Mouse (Mus musculus): ENCODE results near the gene Krtap3-3. TPM values are rescaled to one million over a fixed set of nuclear protein-coding genes. Genes with fewer than 3 reads are reported as not detected.

The Krtap3-3 gene
- polyA plus RNA-seq, 1 experiment from 2014 or later: not detected

- Histone ChIP-seq H3K4me1 (replicated peaks) (no peaks in the 10 kb centered on the region), H3K36me3 (replicated peaks) (no peaks in the 10 kb centered on the region), H3K4me3 (replicated peaks) (no peak within 1 kb of the TSS), H3K9ac (no peak within 1 kb of the TSS), H3K27ac (replicated peaks) (no peak within 1 kb of the TSS), H3K4me2 (no peak within 1 kb of the TSS), H3K27me3 (no peaks in the 10 kb centered on the region), H3K9me3 (replicated peaks) (no peaks in the 10 kb centered on the region)
- no peak for ATAC-seq (ENCODE audit: insufficient read depth)
- 76% methylated on average over 9 of the region's 9 CpGs for WGBS (ENCODE audit: insufficient replicate concordance)
Measured at GRCm38 (mm10) chr11:99559366-99559765, 8.7 kb upstream of the Krtap3-3 start, which contains the start of gene Gm11939. Gene Gm11939 (minus strand): TSS chr11:99559466.

GRCm38 (mm10) chr11:99557976-99558745, 7.5 kb upstream of the Krtap3-3 start:
- H3K36me3 ChIP-seq (replicated peaks): no peaks in the 10 kb centered on the region
- no peak overlapping the region for H3K27ac ChIP-seq (replicated peaks)
- no peak overlapping the region for H3K4me2 ChIP-seq
- 60% methylated on average over 3 of the region's 3 CpGs for WGBS (ENCODE audit: insufficient replicate concordance)
- no peak overlapping the region for H3K9ac ChIP-seq
- no peak overlapping the region for H3K4me3 ChIP-seq (replicated peaks)
- H3K9me3 ChIP-seq (replicated peaks): no peaks in the 10 kb centered on the region
- no peaks in the 10 kb centered on the region for H3K27me3 ChIP-seq
- ATAC-seq (ENCODE audit: insufficient read depth): no peak
- H3K4me1 ChIP-seq (replicated peaks): no peaks in the 10 kb centered on the region

- no peak within 1 kb of the TSS for H3K9ac ChIP-seq
- H3K27me3 ChIP-seq: no peaks in the 10 kb centered on the region
- H3K4me1 ChIP-seq (replicated peaks): no peaks in the 10 kb centered on the region
- 69% methylated on average over 2 of the region's 2 CpGs for WGBS (ENCODE audit: insufficient replicate concordance)
- no peak within 1 kb of the TSS for H3K27ac ChIP-seq (replicated peaks)
- H3K36me3 ChIP-seq (replicated peaks): no peaks in the 10 kb centered on the region
- H3K9me3 ChIP-seq (replicated peaks): no peaks in the 10 kb centered on the region
- no peak for ATAC-seq (ENCODE audit: insufficient read depth)
- H3K4me3 ChIP-seq (replicated peaks): no peak within 1 kb of the TSS
- H3K4me2 ChIP-seq: no peak within 1 kb of the TSS
Measured at GRCm38 (mm10) chr11:99556753-99557152, 6.1 kb upstream of the Krtap3-3 start, which contains the start of gene Krtap3-2. Gene Krtap3-2 (minus strand): TSS chr11:99556853.

GRCm38 (mm10) chr11:99556195-99556594, 5.5 kb upstream of the Krtap3-3 start:
- ATAC-seq (ENCODE audit: insufficient read depth): no peak
- WGBS (ENCODE audit: insufficient replicate concordance): 61% methylated on average over 2 of the region's 2 CpGs
- no peak overlapping the region for H3K4me3 ChIP-seq (replicated peaks)
- no peak overlapping the region for H3K27ac ChIP-seq (replicated peaks)
- no peaks in the 10 kb centered on the region for H3K27me3 ChIP-seq
- H3K36me3 ChIP-seq (replicated peaks): no peaks in the 10 kb centered on the region
- H3K9me3 ChIP-seq (replicated peaks): no peaks in the 10 kb centered on the region
- H3K4me1 ChIP-seq (replicated peaks): no peaks in the 10 kb centered on the region
- H3K4me2 ChIP-seq: no peak overlapping the region
- H3K9ac ChIP-seq: no peak overlapping the region

- Histone ChIP-seq H3K4me3 (replicated peaks) (no peak overlapping the region), H3K27me3 (no peaks in the 10 kb centered on the region), H3K9ac (no peak overlapping the region), H3K4me2 (no peak overlapping the region), H3K4me1 (replicated peaks) (no peaks in the 10 kb centered on the region), H3K27ac (replicated peaks) (no peak overlapping the region), H3K36me3 (replicated peaks) (no peaks in the 10 kb centered on the region), H3K9me3 (replicated peaks) (no peaks in the 10 kb centered on the region)
- no peak for ATAC-seq (ENCODE audit: insufficient read depth)
Measured at GRCm38 (mm10) chr11:99547892-99548291, 2.8 kb downstream of the Krtap3-3 start.

DNA sequence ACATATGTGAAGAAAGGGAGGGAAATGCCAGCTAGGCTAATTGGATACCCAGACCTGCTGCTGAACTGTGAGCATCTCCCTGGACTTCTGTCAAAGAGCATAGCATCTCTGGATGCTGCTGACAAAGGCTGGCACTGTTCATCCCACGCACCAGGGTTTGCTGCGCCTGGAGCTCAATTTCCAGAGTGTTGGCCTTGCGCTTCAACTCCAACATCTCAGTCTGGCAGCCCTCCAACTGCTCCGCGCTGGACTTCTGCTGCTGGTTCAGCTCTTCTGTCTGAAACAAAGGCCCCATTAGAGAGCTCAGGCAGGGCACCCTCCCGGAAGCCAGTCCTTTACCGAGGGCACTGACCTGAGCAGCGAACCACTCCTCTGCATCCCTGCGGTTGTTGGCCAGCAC, 10.9 kb downstream of the Krtap3-3 start:
- 67% methylated on average over 9 of the region's 9 CpGs for WGBS (ENCODE audit: insufficient replicate concordance)
- no peak for ATAC-seq (ENCODE audit: insufficient read depth)
- Histone ChIP-seq H3K4me3 (replicated peaks) (no peak overlapping the region), H3K4me2 (no peak overlapping the region), H3K4me1 (replicated peaks) (no peaks in the 10 kb centered on the region), H3K27me3 (no peaks in the 10 kb centered on the region), H3K36me3 (replicated peaks) (no peaks in the 10 kb centered on the region), H3K27ac (replicated peaks) (no peak overlapping the region), H3K9ac (no peak overlapping the region), H3K9me3 (replicated peaks) (no peaks in the 10 kb centered on the region)

GRCm38 (mm10) chr11:99521288-99521860, 29.3 kb downstream of the Krtap3-3 start, which contains the start of gene Krt39:
Gene Krt39 (minus strand): TSS chr11:99521338.
- Histone ChIP-seq H3K4me2 (no peak within 1 kb of the TSS), H3K9me3 (replicated peaks) (no peaks in the 10 kb centered on the region), H3K36me3 (replicated peaks) (no peaks in the 10 kb centered on the region), H3K4me1 (replicated peaks) (no peaks in the 10 kb centered on the region), H3K27me3 (no peaks in the 10 kb centered on the region), H3K4me3 (replicated peaks) (no peak within 1 kb of the TSS), H3K9ac (no peak within 1 kb of the TSS), H3K27ac (replicated peaks) (no peak within 1 kb of the TSS)
- no peak for ATAC-seq (ENCODE audit: insufficient read depth)
- 61% methylated on average over 13 of the region's 13 CpGs for WGBS (ENCODE audit: insufficient replicate concordance)

DNA sequence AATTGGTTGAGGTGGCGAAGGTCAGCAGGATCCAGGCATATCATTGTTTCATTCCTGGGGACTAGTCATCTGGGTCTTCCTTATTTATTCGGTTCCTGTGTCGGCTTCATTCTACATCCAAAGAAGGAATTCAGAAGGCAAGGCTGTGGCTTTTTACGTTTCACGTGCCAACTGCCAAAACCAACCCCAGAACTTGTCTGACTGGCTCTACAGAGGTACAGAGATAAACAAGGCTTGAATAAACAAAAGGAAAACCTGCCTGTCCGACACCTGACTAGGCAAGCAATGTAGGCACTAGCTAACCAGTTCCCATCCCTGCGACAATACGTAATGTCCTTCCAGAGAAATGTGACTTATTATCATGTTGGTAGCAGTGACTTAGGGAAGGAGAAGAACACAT, 36.6 kb downstream of the Krtap3-3 start:
- Histone ChIP-seq H3K27ac (replicated peaks) (no peak overlapping the region), H3K36me3 (replicated peaks) (no peaks in the 10 kb centered on the region), H3K4me2 (no peak overlapping the region), H3K4me1 (replicated peaks) (no peaks in the 10 kb centered on the region), H3K9me3 (replicated peaks) (no peaks in the 10 kb centered on the region), H3K4me3 (replicated peaks) (no peak overlapping the region), H3K27me3 (no peaks in the 10 kb centered on the region), H3K9ac (no peak overlapping the region)
- no peak for ATAC-seq (ENCODE audit: insufficient read depth)
- 56% methylated on average over 8 of the region's 8 CpGs for WGBS (ENCODE audit: insufficient replicate concordance)

Other genes starting within 250 kb of the Krtap3-3 start
- not detected in 2 replicates for gene Krt25, start 227.9 kb downstream of the Krtap3-3 start, polyA plus RNA-seq (2015; fragmentation: Nextera tagmentation; extraction: Ambion mirVana)
- not detected in 2 replicates for gene Krt26, start 212.9 kb downstream of the Krtap3-3 start, polyA plus RNA-seq (2015; fragmentation: Nextera tagmentation; extraction: Ambion mirVana)
- not detected in 2 replicates for gene Krt27, start 199.8 kb downstream of the Krtap3-3 start, polyA plus RNA-seq (2015; fragmentation: Nextera tagmentation; extraction: Ambion mirVana)
- gene Krt28, start 176.0 kb downstream of the Krtap3-3 start, polyA plus RNA-seq (2015; fragmentation: Nextera tagmentation; extraction: Ambion mirVana): not detected in 2 replicates
- 2.1 and 3.1 TPM in 2 replicates for gene Krt10, start 161.5 kb downstream of the Krtap3-3 start, polyA plus RNA-seq (2015; fragmentation: Nextera tagmentation; extraction: Ambion mirVana)
- not detected in 2 replicates for gene Krt12, start 128.6 kb downstream of the Krtap3-3 start, polyA plus RNA-seq (2015; fragmentation: Nextera tagmentation; extraction: Ambion mirVana)
- gene Krt20, start 112.7 kb downstream of the Krtap3-3 start, polyA plus RNA-seq (2015; fragmentation: Nextera tagmentation; extraction: Ambion mirVana): 33.2 and 34.0 TPM in 2 replicates
- gene Krt23, start 57.7 kb downstream of the Krtap3-3 start, polyA plus RNA-seq (2015; fragmentation: Nextera tagmentation; extraction: Ambion mirVana): 1.0 and 1.2 TPM in 2 replicates
- not detected in 2 replicates for gene Krt39, start 29.5 kb downstream of the Krtap3-3 start, polyA plus RNA-seq (2015; fragmentation: Nextera tagmentation; extraction: Ambion mirVana)
- gene Krt40, start 7.7 kb downstream of the Krtap3-3 start, polyA plus RNA-seq (2015; fragmentation: Nextera tagmentation; extraction: Ambion mirVana): not detected in 2 replicates
- not detected in 2 replicates for gene Krtap3-2, start 6.0 kb upstream of the Krtap3-3 start, polyA plus RNA-seq (2015; fragmentation: Nextera tagmentation; extraction: Ambion mirVana)
- not detected in 2 replicates for gene Gm11939, start 8.6 kb upstream of the Krtap3-3 start, polyA plus RNA-seq (2015; fragmentation: Nextera tagmentation; extraction: Ambion mirVana)
- gene Krtap3-1, start 15.8 kb upstream of the Krtap3-3 start, polyA plus RNA-seq (2015; fragmentation: Nextera tagmentation; extraction: Ambion mirVana): not detected in 2 replicates
- gene Krtap1-5, start 30.2 kb upstream of the Krtap3-3 start, polyA plus RNA-seq (2015; fragmentation: Nextera tagmentation; extraction: Ambion mirVana): not detected in 2 replicates
- not detected in 2 replicates for gene Krtap1-4, start 32.8 kb upstream of the Krtap3-3 start, polyA plus RNA-seq (2015; fragmentation: Nextera tagmentation; extraction: Ambion mirVana)
- not detected in 2 replicates for gene Krtap1-3, start 40.5 kb upstream of the Krtap3-3 start, polyA plus RNA-seq (2015; fragmentation: Nextera tagmentation; extraction: Ambion mirVana)
- not detected in 2 replicates for gene Krtap9-3, start 47.2 kb upstream of the Krtap3-3 start, polyA plus RNA-seq (2015; fragmentation: Nextera tagmentation; extraction: Ambion mirVana)
- gene Gm11938, start 52.4 kb upstream of the Krtap3-3 start, polyA plus RNA-seq (2015; fragmentation: Nextera tagmentation; extraction: Ambion mirVana): not detected in 2 replicates
- not detected in 2 replicates for gene Gm11937, start 59.3 kb upstream of the Krtap3-3 start, polyA plus RNA-seq (2015; fragmentation: Nextera tagmentation; extraction: Ambion mirVana)
- not detected in 2 replicates for gene Krtap2-4, start 64.0 kb upstream of the Krtap3-3 start, polyA plus RNA-seq (2015; fragmentation: Nextera tagmentation; extraction: Ambion mirVana)
- gene Gm11562, start 69.6 kb upstream of the Krtap3-3 start, polyA plus RNA-seq (2015; fragmentation: Nextera tagmentation; extraction: Ambion mirVana): not detected in 2 replicates
- not detected in 2 replicates for gene Krtap4-1, start 77.4 kb upstream of the Krtap3-3 start, polyA plus RNA-seq (2015; fragmentation: Nextera tagmentation; extraction: Ambion mirVana)
- gene Krtap4-2, start 84.2 kb upstream of the Krtap3-3 start, polyA plus RNA-seq (2015; fragmentation: Nextera tagmentation; extraction: Ambion mirVana): not detected in 2 replicates
- not detected in 2 replicates for gene Krtap4-7, start 93.2 kb upstream of the Krtap3-3 start, polyA plus RNA-seq (2015; fragmentation: Nextera tagmentation; extraction: Ambion mirVana)
- gene Gm11555, start 99.4 kb upstream of the Krtap3-3 start, polyA plus RNA-seq (2015; fragmentation: Nextera tagmentation; extraction: Ambion mirVana): not detected in 2 replicates
- not detected in 2 replicates for gene Gm11563, start 108.1 kb upstream of the Krtap3-3 start, polyA plus RNA-seq (2015; fragmentation: Nextera tagmentation; extraction: Ambion mirVana)
- gene Krtap4-6, start 115.1 kb upstream of the Krtap3-3 start, polyA plus RNA-seq (2015; fragmentation: Nextera tagmentation; extraction: Ambion mirVana): not detected in 2 replicates
- not detected in 2 replicates for gene Gm14190, start 139.9 kb upstream of the Krtap3-3 start, polyA plus RNA-seq (2015; fragmentation: Nextera tagmentation; extraction: Ambion mirVana)
- gene Gm14180, start 183.4 kb upstream of the Krtap3-3 start, polyA plus RNA-seq (2015; fragmentation: Nextera tagmentation; extraction: Ambion mirVana): not detected in 2 replicates
- not detected in 2 replicates for gene Gm11595, start 222.0 kb upstream of the Krtap3-3 start, polyA plus RNA-seq (2015; fragmentation: Nextera tagmentation; extraction: Ambion mirVana)
- gene Krtap4-8, start 229.8 kb upstream of the Krtap3-3 start, polyA plus RNA-seq (2015; fragmentation: Nextera tagmentation; extraction: Ambion mirVana): not detected in 2 replicates
- gene Krtap4-9, start 234.3 kb upstream of the Krtap3-3 start, polyA plus RNA-seq (2015; fragmentation: Nextera tagmentation; extraction: Ambion mirVana): not detected in 2 replicates
- not detected in 2 replicates for gene Gm11596, start 242.6 kb upstream of the Krtap3-3 start, polyA plus RNA-seq (2015; fragmentation: Nextera tagmentation; extraction: Ambion mirVana)
- gene Gm11569, start 248.1 kb upstream of the Krtap3-3 start, polyA plus RNA-seq (2015; fragmentation: Nextera tagmentation; extraction: Ambion mirVana): not detected in 2 replicates